Mouse (Mus musculus) adrenal gland, adult 8-10 months (tissue): Measurements from ENCODE around the gene Eif4g2. TPM values are rescaled to one million over a fixed set of nuclear protein-coding genes. Genes with fewer than 3 reads are reported as not detected.

ENCODE experiments used
- DNase-seq: peaks from one replicate; pipeline ENCODE4 v3.0.0; 2022
- total RNA-seq, 4 experiments: library from RNA; stranded (reverse); gene quantifications; 2 replicates each; pipeline ENCODE4 v1.2.4; 2022

The Eif4g2 gene
- total RNA-seq, 4 experiments from 2014 or later, result 727 to 811 (median 783) TPM

- no peak for DNase-seq
Observed at GRCm38 (mm10) chr7:111069439-111070166, 13.2 kb downstream of the Eif4g2 start.

GRCm38 (mm10) chr7:111068181-111068580 is 14.6 kb downstream of the Eif4g2 start:
- DNase-seq, result no peak

- no peak for DNase-seq
Observed at GRCm38 (mm10) chr7:111062971-111063370, 19.9 kb downstream of the Eif4g2 start.

- no peak for DNase-seq
Observed at GRCm38 (mm10) chr7:111059527-111059926, 23.3 kb downstream of the Eif4g2 start.

DNA sequence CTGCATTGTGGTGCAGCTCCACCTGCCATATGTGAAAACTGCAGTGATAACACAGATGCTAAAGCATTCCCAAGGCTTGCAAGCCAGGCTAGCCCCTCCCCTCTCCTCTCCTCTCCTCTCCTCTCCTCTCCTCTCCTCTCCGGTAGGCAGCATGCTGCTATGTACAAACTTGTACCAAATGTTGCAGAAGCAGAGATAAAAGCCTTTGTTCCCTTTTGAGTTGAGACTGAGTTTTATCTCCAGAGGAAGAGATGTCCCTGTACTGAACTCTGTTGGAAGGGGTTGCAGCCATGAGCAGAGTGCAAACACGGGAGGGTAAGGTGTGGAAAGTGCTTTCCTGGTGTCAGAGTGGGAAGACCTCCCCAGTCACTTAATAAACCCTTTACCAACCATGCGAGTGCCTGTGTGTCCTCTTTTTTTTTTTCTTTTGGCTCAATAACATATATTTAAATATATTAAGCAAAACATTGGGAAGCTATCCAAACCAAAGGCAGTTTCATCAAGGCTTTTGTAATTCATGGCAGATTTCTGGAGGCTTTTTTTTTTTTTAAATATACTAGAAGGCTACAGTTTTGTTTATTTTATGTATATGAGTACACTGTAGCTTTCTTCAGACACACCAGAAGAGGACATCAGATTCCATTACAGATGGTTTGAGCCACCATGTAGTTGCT is 26.7 kb downstream of the Eif4g2 start:
- no peak for DNase-seq

DNA sequence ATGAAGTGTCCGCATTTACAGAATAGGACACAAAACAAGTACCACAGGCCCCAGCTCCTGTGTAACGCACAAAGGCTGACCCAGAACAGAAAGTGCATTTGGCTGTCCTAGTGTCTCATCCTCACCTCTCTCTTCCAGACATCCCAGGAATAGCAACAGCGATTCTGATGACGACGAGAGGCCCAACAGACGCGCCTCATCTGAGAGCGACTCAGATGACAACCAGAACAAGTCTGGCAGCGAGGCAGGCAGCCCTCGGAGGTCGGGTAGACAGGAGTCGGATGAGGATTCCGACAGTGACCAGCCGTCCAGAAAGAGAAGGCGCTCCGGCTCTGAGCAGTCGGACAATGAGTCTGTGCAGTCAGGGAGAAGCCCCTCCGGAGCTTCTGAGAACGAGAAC is 27.6 kb downstream of the Eif4g2 start:
- DNase-seq, result no peak

- DNase-seq, result peak; percentile 66
Observed at GRCm38 (mm10) chr7:111049652-111050421, 33.0 kb downstream of the Eif4g2 start.

- no peak for DNase-seq
Observed at GRCm38 (mm10) chr7:111048920-111049319, 33.9 kb downstream of the Eif4g2 start.

GRCm38 (mm10) chr7:111029046-111029553 is 53.7 kb downstream of the Eif4g2 start:
- DNase-seq, result no peak

- DNase-seq, result peak; percentile 90
Observed at GRCm38 (mm10) chr7:111028281-111029045, 54.4 kb downstream of the Eif4g2 start, which contains the start of gene Ctr9. Gene Ctr9, plus strand, starts transcription at chr7:111028951.

GRCm38 (mm10) chr7:111024912-111025311 is 57.9 kb downstream of the Eif4g2 start:
- no peak for DNase-seq

DNA sequence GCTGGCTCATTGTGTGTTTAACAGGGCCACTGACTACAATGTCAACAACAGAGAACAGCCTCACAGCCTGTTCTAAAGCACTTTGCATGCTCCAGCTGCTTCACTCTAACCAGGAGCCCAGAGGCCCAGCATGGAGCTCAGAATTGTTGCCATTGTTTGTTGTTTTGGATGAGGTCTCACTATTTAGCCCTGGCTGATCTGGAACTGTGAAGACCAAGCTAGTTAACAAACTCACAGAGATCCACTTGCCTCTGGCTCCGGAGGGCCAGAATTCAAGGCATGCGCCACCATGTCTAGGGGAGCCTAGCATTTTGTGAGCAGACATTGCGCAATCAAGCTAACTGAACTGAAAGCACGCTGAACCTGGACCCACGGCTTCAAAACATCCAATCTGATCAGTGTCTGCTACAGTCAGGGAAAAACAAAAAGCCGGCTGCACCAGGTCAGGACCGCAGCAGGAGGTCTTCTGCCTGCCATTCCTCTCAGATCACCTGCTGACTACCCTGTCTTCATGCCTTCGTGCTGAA is 58.7 kb downstream of the Eif4g2 start:
- DNase-seq, result no peak

DNA sequence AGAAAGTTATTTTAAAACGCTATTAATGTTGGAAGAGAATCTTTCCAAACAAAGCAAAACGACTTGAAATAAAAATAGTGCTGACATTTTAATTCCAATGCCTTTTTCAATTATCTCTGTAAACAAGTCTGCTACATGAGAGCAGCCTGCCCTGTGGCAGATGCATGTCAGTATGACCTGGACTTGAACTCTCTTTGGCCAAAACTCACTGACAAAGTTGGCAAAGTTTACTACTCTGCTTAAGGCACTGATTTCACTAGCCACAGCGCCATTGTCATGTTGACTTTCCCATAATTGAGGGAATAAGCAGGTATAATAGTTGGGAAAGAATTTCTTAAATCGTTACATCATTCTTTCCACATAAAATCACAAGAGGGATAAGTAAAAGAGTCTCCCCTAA is 62.0 kb downstream of the Eif4g2 start:
- DNase-seq, result no peak

Other genes starting within 250 kb of the Eif4g2 start
- gene Rnf141, start 238.6 kb downstream of the Eif4g2 start, total RNA-seq, result 10 to 100 TPM; 62.0 to 88.2 (median 80.4) TPM
- gene Lyve1, start 219.8 kb downstream of the Eif4g2 start, total RNA-seq, result 10 to 100 TPM in 1 of 4 experiments, 1 to 10 TPM in 3; 1.9 to 12.4 (median 7.3) TPM
- gene Mrvi1, start 100.6 kb downstream of the Eif4g2 start, total RNA-seq, result 10 to 100 TPM; 11.5 to 16.7 (median 13.7) TPM
- gene Ctr9, start 54.1 kb downstream of the Eif4g2 start, total RNA-seq, result 10 to 100 TPM; 37.4 to 52.6 (median 44.0) TPM